Mouse (Mus musculus) CH12.LX (cell line): ENCODE data around the gene Paf1. TPM values are rescaled to one million over a fixed set of nuclear protein-coding genes. Genes with fewer than 3 reads are reported as not detected.

Source experiments
- DNase-seq: peaks from one replicate; pipeline ENCODE4 v3.0.0-alpha.2; 2013; ENCODE audit errors: extremely low read depth
- H3K27ac ChIP-seq: 2 replicates; pipeline ENCODE4 v1.5.1; 2012; ENCODE audit warnings: low read depth, mild to moderate bottlenecking, control low read depth, moderate library complexity; ENCODE audit not compliant: insufficient read depth
- H3K27me3 ChIP-seq: replicated peaks from 2 replicates; pipeline ENCODE3; 2012; ENCODE audit warnings: inconsistent platforms
- H3K36me3 ChIP-seq, 2 experiments: replicated peaks in 1 of 2; 2 replicates each; pipeline versions ENCODE3 to v1.6.1; 2012; ENCODE audit warnings: inconsistent platforms in 1 of 2, low read length in 1 of 2, mild to moderate bottlenecking in 1 of 2, mixed read lengths in 1 of 2, moderate library complexity in 1 of 2; ENCODE audit not compliant: control insufficient read depth in 1 of 2, insufficient read depth in 1 of 2
- H3K4me1 ChIP-seq, 2 experiments: 2 replicates each; pipeline ENCODE4 v1.6.1; 2012; ENCODE audit warnings: inconsistent platforms in 1 of 2, moderate library complexity in 1 of 2; ENCODE audit not compliant: insufficient read depth in 2 of 2, control insufficient read depth in 1 of 2
- H3K4me2 ChIP-seq: 2 replicates; pipeline ENCODE4 v1.6.1; 2012; ENCODE audit warnings: low read depth, mild to moderate bottlenecking, control low read depth; ENCODE audit not compliant: poor library complexity, insufficient read depth, severe bottlenecking
- H3K4me3 ChIP-seq, 3 experiments: fragments of 150-350 bp in 1 of 3; sonication (generic) in 1 of 3; replicated peaks in 1 of 3; 2 replicates each; pipeline versions ENCODE3 to v1.5.1; 2011 to 2012; ENCODE audit warnings: low read depth in 2 of 3, low read length in 2 of 3, mild to moderate bottlenecking in 2 of 3, moderate library complexity in 2 of 3, control low read depth in 1 of 3, improper control_type of control experiment in 1 of 3, inconsistent platforms in 1 of 3, mixed read lengths in 1 of 3; ENCODE audit not compliant: poor library complexity in 1 of 3
- H3K79me2 ChIP-seq: replicated peaks from 2 replicates; pipeline ENCODE4 v1.6.1; 2012; ENCODE audit warnings: mild to moderate bottlenecking, moderate library complexity; ENCODE audit not compliant: control insufficient read depth, poor library complexity, insufficient read depth, severe bottlenecking; ENCODE audit errors: extremely low read depth
- H3K9ac ChIP-seq: 2 replicates; pipeline ENCODE4 v1.6.1; 2012; ENCODE audit warnings: low read depth, mild to moderate bottlenecking, control low read depth, moderate library complexity; ENCODE audit not compliant: insufficient read depth
- H3K9me3 ChIP-seq: replicated peaks from 2 replicates; pipeline ENCODE3; 2012; ENCODE audit warnings: low read length, inconsistent platforms, mixed read lengths
- CHD1 ChIP-seq: IDR thresholded peaks from 2 replicates; pipeline ENCODE4 v1.6.1; 2012; ENCODE audit warnings: low read depth, low read length, improper control_type of control experiment, inconsistent platforms
- CHD2 ChIP-seq: IDR thresholded peaks from 2 replicates; pipeline ENCODE4 v1.6.1; 2011; ENCODE audit warnings: low read length, improper control_type of control experiment
- E2F4 ChIP-seq: IDR thresholded peaks from 2 replicates; pipeline ENCODE4 v1.6.1; 2011; ENCODE audit warnings: low read depth, low read length, improper control_type of control experiment; ENCODE audit not compliant: insufficient replicate concordance
- ELF1 ChIP-seq: IDR thresholded peaks from 2 replicates; pipeline ENCODE4 v1.6.1; 2014; ENCODE audit warnings: low read depth, mild to moderate bottlenecking, inconsistent platforms, low read length, improper control_type of control experiment
- EP300 ChIP-seq: IDR thresholded peaks from 2 replicates; pipeline ENCODE4 v1.6.1; 2011; ENCODE audit warnings: low read length, improper control_type of control experiment
- GABPA ChIP-seq: IDR thresholded peaks from 2 replicates; pipeline ENCODE4 v1.6.1; 2012; ENCODE audit warnings: low read depth, low read length, improper control_type of control experiment, inconsistent platforms; ENCODE audit not compliant: insufficient replicate concordance
- JUND ChIP-seq: conservative IDR thresholded peaks from 2 replicates; pipeline ENCODE4 v1.6.1; 2011; ENCODE audit warnings: low read depth, low read length, improper control_type of control experiment
- MAX ChIP-seq: IDR thresholded peaks from 2 replicates; pipeline ENCODE4 v1.6.1; 2011; ENCODE audit warnings: low read length, improper control_type of control experiment
- MAZ ChIP-seq: IDR thresholded peaks from 2 replicates; pipeline ENCODE4 v1.6.1; 2012; ENCODE audit warnings: low read depth, mild to moderate bottlenecking, inconsistent platforms, low read length, improper control_type of control experiment, moderate library complexity
- MEF2A ChIP-seq: IDR thresholded peaks from 2 replicates; pipeline ENCODE4 v1.6.1; 2014; ENCODE audit warnings: low read depth, mild to moderate bottlenecking, inconsistent platforms, low read length, improper control_type of control experiment, borderline replicate concordance
- MYC ChIP-seq: IDR thresholded peaks from 2 replicates; pipeline ENCODE4 v1.6.1; 2011; ENCODE audit warnings: low read depth, mild to moderate bottlenecking, improper control_type of control experiment, low read length
- NELFE ChIP-seq: IDR thresholded peaks from 2 replicates; pipeline ENCODE4 v1.6.1; 2011; ENCODE audit warnings: low read depth, low read length, improper control_type of control experiment
- PAX5 ChIP-seq: IDR thresholded peaks from 2 replicates; pipeline ENCODE4 v1.6.1; 2012; ENCODE audit warnings: low read length, inconsistent platforms, mixed read lengths
- POLR2A ChIP-seq: IDR thresholded peaks from 2 replicates; pipeline ENCODE4 v1.6.1; 2011; ENCODE audit warnings: low read depth, mild to moderate bottlenecking, improper control_type of control experiment, low read length
- POLR2AphosphoS2 ChIP-seq: IDR thresholded peaks from 2 replicates; pipeline ENCODE4 v1.6.1; 2011; ENCODE audit warnings: low read depth, low read length, improper control_type of control experiment
- RCOR1 ChIP-seq: conservative IDR thresholded peaks from 2 replicates; pipeline ENCODE4 v1.6.1; 2012; ENCODE audit warnings: low read depth, mild to moderate bottlenecking, inconsistent platforms, low read length, improper control_type of control experiment
- SIN3A ChIP-seq: IDR thresholded peaks from 2 replicates; pipeline ENCODE4 v1.6.1; 2012; ENCODE audit warnings: low read length, improper control_type of control experiment, inconsistent platforms
- SMC3 ChIP-seq: IDR thresholded peaks from 2 replicates; pipeline ENCODE4 v1.6.1; 2011; ENCODE audit warnings: low read depth, low read length, improper control_type of control experiment
- TCF12 ChIP-seq: IDR thresholded peaks from 2 replicates; pipeline ENCODE4 v1.6.1; 2014; ENCODE audit warnings: low read depth, mild to moderate bottlenecking, inconsistent platforms, low read length, improper control_type of control experiment
- UBTF ChIP-seq: IDR thresholded peaks from 2 replicates; pipeline ENCODE4 v1.6.1; 2012; ENCODE audit warnings: low read depth, mild to moderate bottlenecking, inconsistent platforms, low read length, improper control_type of control experiment, moderate library complexity
- USF1 ChIP-seq: IDR thresholded peaks from 2 replicates; pipeline ENCODE4 v1.6.1; 2014; ENCODE audit warnings: low read depth, mild to moderate bottlenecking, inconsistent platforms, low read length, improper control_type of control experiment
- USF2 ChIP-seq: conservative IDR thresholded peaks from 2 replicates; pipeline ENCODE4 v1.6.1; 2011; ENCODE audit warnings: low read depth, low read length, improper control_type of control experiment
- ZKSCAN1 ChIP-seq: IDR thresholded peaks from 2 replicates; pipeline ENCODE4 v1.6.1; 2012; ENCODE audit warnings: low read depth, inconsistent platforms, low read length, improper control_type of control experiment, borderline replicate concordance
- ZNF384 ChIP-seq: IDR thresholded peaks from 2 replicates; pipeline ENCODE4 v1.6.1; 2012; ENCODE audit warnings: low read depth, low read length, improper control_type of control experiment, inconsistent platforms
- dilution Hi-C: fragments of 300-500 bp; cut with MboI; formaldehyde crosslinking; loops from 2 replicates; pipeline ENCODE4 v1.14.3; 2020; ENCODE audit warnings: low sequenced_read_pairs; ENCODE audit not compliant: extremely low pct_unique_long_range_greater_than_20kb, extremely low pct_ligation_motif_present
- in situ Hi-C: fragments of 300-500 bp; cut with MboI; formaldehyde crosslinking; loops from 3 replicates; pipeline ENCODE4 v1.14.3; 2019; ENCODE audit warnings: low sequenced_read_pairs, low pct_ligation_motif_present, low pct_unique_long_range_greater_than_20kb, mixed read lengths
- polyA plus RNA-seq: library from polyadenylated mRNA; unstranded; fragments of >175 nt; gene quantifications from 2 replicates; pipeline ENCODE4 v1.2.1, GENCODE M21; 2012; ENCODE audit warnings: low read depth; ENCODE audit not compliant: insufficient read length
- total RNA-seq, 2 experiments: library from RNA; depleted of rRNA; stranded (reverse); fragments of 300-350 nt in 1 of 2; fragments of >200 nt in 1 of 2; gene quantifications; 2 replicates each; pipeline ENCODE4 v1.2.3; 2012 to 2014

The Paf1 gene
- total and polyA plus RNA-seq, 3 experiments = 42.2 to 105 (median 45.9) TPM

DNA sequence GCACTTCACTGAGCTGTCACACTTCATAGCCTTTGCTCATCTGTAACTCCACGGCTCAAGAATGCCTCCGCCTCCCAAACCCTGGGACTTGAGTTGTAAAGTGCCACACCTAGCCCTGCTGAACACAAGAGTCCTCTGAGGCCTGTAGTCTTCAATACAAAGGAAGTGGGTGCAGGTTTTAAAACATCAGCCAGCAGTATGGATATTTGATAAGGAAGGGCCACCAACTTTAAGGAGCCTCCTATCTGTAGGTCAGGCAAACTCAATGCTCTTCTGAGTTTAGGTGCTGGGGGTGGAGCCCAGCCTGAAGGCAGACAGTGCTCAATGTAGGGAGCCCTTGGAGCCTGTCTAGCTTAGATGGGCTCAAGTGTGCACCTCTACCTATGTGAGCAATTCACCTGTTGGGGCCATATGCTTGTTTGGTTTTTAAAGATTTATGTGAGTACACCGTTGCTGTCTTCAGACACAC is 38.6 kb upstream of the Paf1 start:
- Histone ChIP-seq H3K4me3 (no peak overlapping the region), H3K27ac (no peak overlapping the region), H3K36me3 (peaks cover 31 to 42% of the 10 kb centered on the region in 2 experiments), H3K27me3 (no peaks in the 10 kb centered on the region), H3K9me3 (no peaks in the 10 kb centered on the region), H3K9ac (no peak overlapping the region), H3K4me2 (no peak overlapping the region), H3K79me2 (peaks cover 17% of the 10 kb centered on the region), H3K4me1 (peaks cover 8 to 34% of the 10 kb centered on the region in 2 experiments)
- dilution Hi-C loops = no loop called here
- no peak for DNase-seq
- TF ChIP-seq MEF2A (no peak), MAX (no peak), ELF1 (no peak), MYC (no peak), POLR2A (peak; percentile 52), CHD2 (peak; percentile 34; the same call in 1 of the 2 replicates), POLR2AphosphoS2 (peak; percentile 89; the same call in 1 of the 2 replicates), CHD1 (no peak), E2F4 (no peak), UBTF (no peak), TCF12 (no peak), EP300 (no peak)
- in situ Hi-C loops = no loop called here

DNA sequence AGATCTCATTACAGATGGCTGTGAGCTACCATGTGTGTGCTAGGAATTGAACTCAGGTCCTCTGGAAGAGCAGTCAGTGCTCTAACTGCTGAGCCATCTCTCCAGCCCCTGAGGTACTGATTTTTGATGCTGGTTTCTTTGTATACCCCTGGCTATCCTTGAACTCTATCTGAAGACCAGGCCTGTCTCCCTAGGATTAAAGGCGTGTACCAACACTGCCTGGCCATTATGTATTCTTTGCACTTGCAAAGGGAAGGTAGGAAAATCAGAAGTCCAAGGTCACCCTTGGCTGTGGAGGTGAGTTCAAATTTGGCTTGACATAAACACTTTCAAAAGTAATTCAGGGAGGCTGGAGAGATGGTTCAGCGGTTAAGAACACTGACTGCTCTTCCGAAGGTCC is 38.2 kb upstream of the Paf1 start:
- Histone ChIP-seq H3K4me2 (no peak overlapping the region), H3K9me3 (no peaks in the 10 kb centered on the region), H3K27me3 (no peaks in the 10 kb centered on the region), H3K36me3 (peaks cover 31 to 46% of the 10 kb centered on the region in 2 experiments), H3K27ac (no peak overlapping the region), H3K4me1 (peaks cover 8 to 33% of the 10 kb centered on the region in 2 experiments), H3K79me2 (peaks cover 17% of the 10 kb centered on the region), H3K9ac (no peak overlapping the region), H3K4me3 (no peak overlapping the region)
- dilution Hi-C loops = no loop called here
- TF ChIP-seq USF2 (no peak), JUND (no peak), USF1 (no peak), SIN3A (no peak), ZKSCAN1 (no peak), EP300 (no peak), UBTF (no peak), CHD2 (no peak), ELF1 (no peak), GABPA (no peak), RCOR1 (no peak), NELFE (no peak), ZNF384 (no peak), CHD1 (no peak), SMC3 (no peak), MAZ (no peak), PAX5 (no peak)
- in situ Hi-C loops = no loop called here
- DNase-seq = no peak
